Mouse (Mus musculus): Measurements from ENCODE around the gene Rer1. TPM values are rescaled to one million over a fixed set of nuclear protein-coding genes. Genes with fewer than 3 reads are reported as not detected.

Rer1 gene
- polyA plus RNA-seq, 1 experiment from 2014 or later = 130 TPM

DNA sequence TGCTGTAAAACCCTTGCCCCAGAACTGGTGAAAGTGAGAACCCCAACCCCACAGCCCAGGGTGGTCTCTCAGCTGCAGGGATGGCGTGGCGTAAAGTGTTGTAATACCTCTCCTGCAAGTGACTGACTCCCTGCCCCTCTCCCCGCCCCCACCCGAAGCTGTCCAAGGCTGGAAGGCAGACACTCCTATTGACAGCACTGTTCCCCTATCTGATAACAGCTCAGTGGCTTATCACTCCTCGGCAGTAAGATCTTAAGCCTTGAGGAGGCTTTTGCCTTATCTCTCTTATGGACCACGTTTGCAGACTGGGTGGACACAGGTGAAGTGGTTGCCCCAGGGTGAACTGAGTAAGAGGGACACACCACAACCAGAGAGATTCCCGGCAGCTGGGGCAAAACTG is 39.1 kb upstream of the Rer1 start:
- H3K4me1 ChIP-seq = peaks cover 47% of the 10 kb centered on the region
- no peak overlapping the region for H3K4me2 ChIP-seq
- H3K27me3 ChIP-seq (replicated peaks) = no peaks in the 10 kb centered on the region
- WGBS = 59% methylated on average over 7 of the region's 7 CpGs
- no peak overlapping the region for H3K27ac ChIP-seq (replicated peaks)
- no peaks in the 10 kb centered on the region for H3K9me3 ChIP-seq (replicated peaks)
- H3K4me3 ChIP-seq (replicated peaks) = no peak overlapping the region
- no peak overlapping the region for H3K9ac ChIP-seq (replicated peaks)
- H3K36me3 ChIP-seq = no peaks in the 10 kb centered on the region
- no peak for ATAC-seq (ENCODE audit: low FRiP score)

DNA sequence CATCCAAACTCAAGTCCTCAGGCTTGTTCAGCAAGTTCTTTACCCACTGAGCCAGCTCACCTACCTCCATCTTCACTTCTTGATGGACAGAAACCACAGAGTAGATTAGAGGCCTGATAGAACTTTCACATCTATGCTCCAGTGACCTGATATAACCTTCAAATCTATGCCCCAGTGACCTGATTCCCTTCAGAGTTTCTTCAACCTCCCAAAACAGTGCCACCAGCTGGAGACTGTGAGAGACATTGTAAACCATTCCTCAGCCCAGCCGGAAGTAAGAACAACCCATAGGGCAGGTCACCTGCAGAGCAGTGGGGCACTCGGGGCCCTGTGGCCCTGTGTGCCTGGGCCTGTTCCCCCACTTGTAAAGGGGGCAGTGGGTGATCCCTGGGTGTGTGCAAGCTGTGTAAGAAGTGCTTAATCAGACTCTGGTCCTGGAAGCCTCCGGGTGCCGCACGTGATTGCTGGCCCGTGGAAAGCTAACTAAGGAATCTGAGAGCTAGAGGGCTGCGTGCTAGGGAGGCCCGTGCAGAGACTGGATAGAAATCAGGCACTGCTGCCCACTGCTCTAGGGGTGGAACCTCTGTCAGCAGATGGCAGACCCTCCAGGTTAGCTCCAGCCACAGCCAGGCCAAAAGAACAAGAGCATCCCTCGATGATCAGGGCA is 37.8 kb upstream of the Rer1 start:
- Histone ChIP-seq H3K27me3 (replicated peaks) (no peaks in the 10 kb centered on the region), H3K9ac (replicated peaks) (no peak overlapping the region), H3K4me3 (replicated peaks) (no peak overlapping the region), H3K36me3 (no peaks in the 10 kb centered on the region), H3K4me2 (no peak overlapping the region), H3K27ac (replicated peaks) (no peak overlapping the region), H3K9me3 (replicated peaks) (no peaks in the 10 kb centered on the region), H3K4me1 (peaks cover 40% of the 10 kb centered on the region)
- WGBS = 71% methylated on average over 9 of the region's 9 CpGs
- no peak for ATAC-seq (ENCODE audit: low FRiP score)

DNA sequence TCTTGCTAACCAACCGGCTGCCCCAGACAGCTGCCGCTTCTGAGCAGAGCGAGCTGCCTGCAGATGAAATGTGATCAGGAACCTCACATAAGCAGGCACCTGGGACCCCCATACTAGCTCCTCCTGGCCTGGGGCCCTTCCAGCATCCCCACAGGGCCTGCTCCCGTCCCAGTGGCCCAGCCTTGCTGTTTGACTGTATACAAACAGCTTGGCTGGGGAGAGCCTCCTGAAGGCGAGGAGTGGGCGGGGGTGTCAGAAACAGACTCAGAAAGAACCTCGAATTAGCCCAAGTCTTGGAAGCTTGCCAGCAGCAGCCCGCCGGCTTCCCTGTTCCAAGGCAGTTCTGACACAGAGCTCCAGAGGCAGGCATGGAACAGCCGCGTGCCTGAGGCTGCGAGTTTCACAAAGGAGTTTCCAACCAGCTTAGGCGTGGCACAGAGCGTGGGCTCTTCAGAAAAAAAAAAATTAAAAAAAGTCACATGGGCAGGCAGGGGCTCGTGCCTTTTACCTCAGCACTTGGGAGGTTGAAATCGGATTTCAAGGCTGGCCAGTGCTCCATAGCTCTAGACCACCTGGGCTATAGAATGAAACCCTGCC is 36.4 kb upstream of the Rer1 start:
- 13% methylated on average over 16 of the region's 16 CpGs for WGBS
- H3K4me2 ChIP-seq = peak overlapping the region; percentile 29
- H3K27ac ChIP-seq (replicated peaks) = peak overlapping the region; percentile 66
- peak overlapping the region; percentile 27; the same call in 1 of the 2 replicates for H3K9ac ChIP-seq (replicated peaks)
- H3K9me3 ChIP-seq (replicated peaks) = no peaks in the 10 kb centered on the region
- no peaks in the 10 kb centered on the region for H3K36me3 ChIP-seq
- no peaks in the 10 kb centered on the region for H3K27me3 ChIP-seq (replicated peaks)
- ATAC-seq (ENCODE audit: low FRiP score) = peak; percentile 51
- H3K4me1 ChIP-seq = peaks cover 43% of the 10 kb centered on the region
- no peak overlapping the region for H3K4me3 ChIP-seq (replicated peaks)

DNA sequence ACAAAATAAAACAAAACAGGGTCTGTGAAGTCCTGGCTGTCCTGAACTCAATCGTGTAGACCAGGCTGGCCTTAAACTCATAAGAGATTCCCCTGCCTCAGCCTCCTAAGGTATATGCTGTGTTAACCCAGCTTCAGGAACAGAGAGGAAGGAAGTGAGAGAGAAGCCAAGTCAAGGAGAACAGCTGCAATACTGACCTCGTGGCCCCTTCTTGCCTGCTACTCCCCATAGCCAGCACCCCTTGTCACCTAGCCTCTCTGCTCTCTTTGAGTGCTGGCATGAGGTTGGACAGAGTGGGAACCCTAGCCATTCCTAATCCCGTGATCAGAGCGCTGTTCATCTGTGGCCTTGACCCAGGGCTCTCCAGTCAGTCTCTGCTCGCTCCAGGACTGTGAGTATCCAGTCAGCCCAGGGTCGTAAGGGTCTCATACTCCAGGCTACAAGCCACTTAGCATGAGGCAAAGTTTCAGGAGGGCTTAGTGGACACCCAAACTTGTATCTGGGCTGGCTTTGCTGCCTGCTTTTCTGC is 35.8 kb upstream of the Rer1 start:
- Histone ChIP-seq H3K27me3 (replicated peaks) (no peaks in the 10 kb centered on the region; the same call in 1 of the 2 replicates), H3K4me3 (replicated peaks) (no peak overlapping the region), H3K4me2 (no peak overlapping the region; the same call in 1 of the 2 replicates), H3K9me3 (replicated peaks) (no peaks in the 10 kb centered on the region), H3K36me3 (no peaks in the 10 kb centered on the region), H3K4me1 (peaks cover 39% of the 10 kb centered on the region), H3K27ac (replicated peaks) (peak overlapping the region; percentile 66), H3K9ac (replicated peaks) (no peak overlapping the region)
- no peak for ATAC-seq (ENCODE audit: low FRiP score)
- 87% methylated on average over 6 of the region's 6 CpGs for WGBS

DNA sequence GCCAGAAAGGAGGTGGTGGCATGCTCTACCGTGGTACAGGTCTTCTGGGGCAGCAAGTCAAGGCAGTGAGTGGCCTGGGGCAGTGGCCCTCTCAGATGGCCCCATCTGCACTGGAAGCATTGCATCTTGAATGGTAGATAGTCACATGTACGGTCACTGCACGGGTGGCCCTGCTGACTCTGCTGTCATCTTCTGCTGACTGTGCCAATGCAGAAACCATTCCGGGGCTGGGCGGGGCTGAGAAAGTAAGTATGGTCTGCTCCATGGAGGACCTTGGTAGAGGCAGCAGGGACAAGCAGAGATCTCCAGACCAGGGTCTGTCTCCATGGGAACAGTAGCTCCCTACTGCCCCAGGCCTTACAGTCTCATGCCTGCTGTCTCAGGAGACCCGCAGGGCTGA is 35.0 kb upstream of the Rer1 start:
- no peak for ATAC-seq (ENCODE audit: low FRiP score)
- H3K27ac ChIP-seq (replicated peaks) = no peak overlapping the region
- no peak overlapping the region for H3K4me3 ChIP-seq (replicated peaks)
- peaks cover 35% of the 10 kb centered on the region for H3K4me1 ChIP-seq
- H3K9ac ChIP-seq (replicated peaks) = no peak overlapping the region
- no peak overlapping the region for H3K4me2 ChIP-seq
- no peaks in the 10 kb centered on the region for H3K36me3 ChIP-seq
- no peaks in the 10 kb centered on the region; the same call in 1 of the 2 replicates for H3K27me3 ChIP-seq (replicated peaks)
- 76% methylated on average over 6 of the region's 6 CpGs for WGBS
- H3K9me3 ChIP-seq (replicated peaks) = no peaks in the 10 kb centered on the region

DNA sequence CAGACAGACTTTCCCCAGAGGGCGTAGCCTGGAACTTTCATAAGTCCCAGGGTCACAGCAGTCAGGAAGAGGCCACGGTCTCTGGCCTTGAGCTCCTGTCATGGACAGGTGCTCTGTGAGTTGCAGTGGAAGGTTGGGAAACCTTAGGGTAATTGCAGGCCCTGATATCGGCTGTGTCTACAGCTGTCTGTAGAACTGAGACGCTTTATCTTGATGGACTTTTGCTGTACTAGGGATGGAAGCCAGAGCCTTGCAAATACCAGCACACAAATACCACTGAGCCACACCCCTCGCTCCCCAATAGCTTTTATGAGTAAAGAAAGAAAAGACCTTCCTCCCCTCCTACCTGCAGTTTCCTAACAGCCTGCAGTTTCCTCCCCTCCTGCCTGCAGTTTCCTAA is 34.4 kb upstream of the Rer1 start:
- Histone ChIP-seq H3K36me3 (no peaks in the 10 kb centered on the region), H3K4me1 (peaks cover 35% of the 10 kb centered on the region), H3K9me3 (replicated peaks) (no peaks in the 10 kb centered on the region), H3K27ac (replicated peaks) (no peak overlapping the region), H3K4me3 (replicated peaks) (no peak overlapping the region), H3K27me3 (replicated peaks) (no peaks in the 10 kb centered on the region; the same call in 1 of the 2 replicates), H3K9ac (replicated peaks) (no peak overlapping the region), H3K4me2 (no peak overlapping the region)
- 71% methylated on average over 5 of the region's 5 CpGs for WGBS
- no peak for ATAC-seq (ENCODE audit: low FRiP score)

DNA sequence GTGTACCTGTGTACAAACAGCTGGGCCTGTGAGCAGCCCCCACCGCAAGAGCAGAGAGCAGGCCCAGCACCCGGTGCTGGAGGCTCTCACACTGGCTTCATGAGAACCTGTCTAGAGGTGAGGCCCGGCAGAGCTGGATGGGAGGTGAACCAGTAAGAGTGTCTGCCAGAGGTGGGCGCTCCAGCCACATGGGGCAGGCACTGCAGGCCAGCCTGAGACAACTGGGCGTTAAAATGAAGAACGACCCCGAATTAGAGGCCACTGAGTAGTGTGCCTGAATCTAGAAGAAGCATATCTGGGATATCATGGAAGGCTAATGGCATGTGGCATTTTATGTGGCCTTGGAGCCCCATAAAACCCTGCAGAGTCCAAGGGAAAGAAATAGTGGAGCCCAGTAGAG is 33.9 kb upstream of the Rer1 start:
- H3K36me3 ChIP-seq = no peaks in the 10 kb centered on the region
- no peak for ATAC-seq (ENCODE audit: low FRiP score)
- no peaks in the 10 kb centered on the region for H3K9me3 ChIP-seq (replicated peaks)
- no peak overlapping the region for H3K9ac ChIP-seq (replicated peaks)
- H3K27ac ChIP-seq (replicated peaks) = no peak overlapping the region
- no peaks in the 10 kb centered on the region; the same call in 1 of the 2 replicates for H3K27me3 ChIP-seq (replicated peaks)
- 76% methylated on average over 7 of the region's 7 CpGs for WGBS
- H3K4me2 ChIP-seq = no peak overlapping the region
- H3K4me1 ChIP-seq = peaks cover 35% of the 10 kb centered on the region
- no peak overlapping the region for H3K4me3 ChIP-seq (replicated peaks)

DNA sequence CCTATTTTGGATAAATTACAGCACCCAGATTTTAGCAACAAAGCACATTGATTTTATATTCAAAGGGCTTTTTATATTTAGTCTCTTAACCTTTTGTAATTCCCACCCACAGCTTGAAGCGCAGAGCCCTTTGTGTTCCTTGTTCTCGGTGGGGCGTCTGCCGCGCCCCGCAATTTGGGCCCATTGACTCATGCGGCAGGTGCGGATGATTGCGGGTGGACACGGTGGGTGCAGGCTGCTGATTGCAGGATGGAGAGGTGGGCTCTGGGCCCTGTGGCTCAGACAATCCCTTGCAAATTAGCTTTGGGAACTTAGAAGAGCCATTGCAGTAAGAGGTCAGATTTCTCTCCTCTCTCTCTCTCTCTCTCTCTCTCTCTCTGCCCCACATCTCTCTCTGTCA is 32.1 kb upstream of the Rer1 start:
- H3K4me1 ChIP-seq = peaks cover 32% of the 10 kb centered on the region
- no peak overlapping the region for H3K27ac ChIP-seq (replicated peaks)
- no peaks in the 10 kb centered on the region; the same call in 1 of the 2 replicates for H3K27me3 ChIP-seq (replicated peaks)
- WGBS = 27% methylated on average over 10 of the region's 10 CpGs
- no peak overlapping the region for H3K4me3 ChIP-seq (replicated peaks)
- H3K9me3 ChIP-seq (replicated peaks) = no peaks in the 10 kb centered on the region
- no peaks in the 10 kb centered on the region for H3K36me3 ChIP-seq
- no peak overlapping the region for H3K4me2 ChIP-seq
- no peak for ATAC-seq (ENCODE audit: low FRiP score)
- no peak overlapping the region for H3K9ac ChIP-seq (replicated peaks)

DNA sequence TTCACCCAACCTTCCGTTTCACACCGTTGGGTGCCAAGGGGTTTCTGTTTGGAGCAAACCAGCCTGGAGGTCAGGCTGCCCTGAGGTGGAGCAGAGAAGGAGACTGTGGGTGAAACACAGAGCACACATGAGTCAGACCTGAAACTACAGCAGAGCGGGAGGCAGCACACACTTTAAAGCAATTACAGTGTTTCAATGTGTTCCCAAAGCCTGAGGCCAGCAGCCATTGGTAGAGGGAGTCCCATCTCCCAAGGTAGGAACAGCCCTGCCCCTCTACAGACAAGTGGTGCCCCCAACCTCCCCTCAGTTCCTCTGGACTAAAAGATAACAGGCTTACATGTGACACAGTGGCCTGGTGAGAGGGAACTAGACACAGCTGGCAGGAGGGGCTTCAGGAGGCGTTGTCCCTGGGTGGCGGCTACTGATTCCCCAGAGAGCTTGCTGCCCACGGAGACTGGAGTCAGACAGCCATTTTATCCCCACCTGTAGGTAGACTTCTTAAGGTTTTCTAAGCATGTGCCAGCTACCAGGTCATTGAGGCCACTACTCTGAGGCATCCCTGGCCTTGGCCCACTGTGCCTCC is 31.3 kb upstream of the Rer1 start:
- no peaks in the 10 kb centered on the region for H3K36me3 ChIP-seq
- H3K9ac ChIP-seq (replicated peaks) = no peak overlapping the region
- 75% methylated on average over 6 of the region's 6 CpGs for WGBS
- peaks cover 25% of the 10 kb centered on the region for H3K4me1 ChIP-seq
- no peak for ATAC-seq (ENCODE audit: low FRiP score)
- no peak overlapping the region for H3K4me2 ChIP-seq
- H3K4me3 ChIP-seq (replicated peaks) = no peak overlapping the region
- H3K27ac ChIP-seq (replicated peaks) = no peak overlapping the region
- H3K27me3 ChIP-seq (replicated peaks) = no peaks in the 10 kb centered on the region; the same call in 1 of the 2 replicates
- H3K9me3 ChIP-seq (replicated peaks) = no peaks in the 10 kb centered on the region

DNA sequence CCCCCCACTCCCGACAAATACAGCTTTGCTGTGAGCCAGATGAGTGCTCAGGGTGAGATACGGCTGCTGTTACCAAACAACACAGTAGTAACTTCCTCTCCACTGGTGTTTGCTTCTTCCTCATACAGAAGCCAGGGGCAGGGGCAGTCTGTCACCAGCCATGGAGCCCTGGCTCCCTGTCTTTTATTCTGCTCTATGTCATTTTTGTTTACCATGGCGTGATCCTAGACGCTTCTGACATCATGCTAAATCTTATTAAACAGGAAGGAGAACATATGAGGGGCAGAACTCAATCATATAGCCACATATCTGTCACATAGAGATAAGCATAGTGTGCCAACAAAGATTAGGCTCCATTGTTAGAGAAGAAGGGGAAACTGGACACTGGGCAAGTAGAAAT is 30.4 kb upstream of the Rer1 start:
- no peak for ATAC-seq (ENCODE audit: low FRiP score)
- Histone ChIP-seq H3K4me1 (peaks cover 18% of the 10 kb centered on the region), H3K36me3 (no peaks in the 10 kb centered on the region), H3K27ac (replicated peaks) (no peak overlapping the region), H3K9me3 (replicated peaks) (no peaks in the 10 kb centered on the region), H3K4me3 (replicated peaks) (no peak overlapping the region), H3K4me2 (no peak overlapping the region), H3K9ac (replicated peaks) (no peak overlapping the region), H3K27me3 (replicated peaks) (no peaks in the 10 kb centered on the region; the same call in 1 of the 2 replicates)
- WGBS = 72% methylated on average over 4 of the region's 4 CpGs

DNA sequence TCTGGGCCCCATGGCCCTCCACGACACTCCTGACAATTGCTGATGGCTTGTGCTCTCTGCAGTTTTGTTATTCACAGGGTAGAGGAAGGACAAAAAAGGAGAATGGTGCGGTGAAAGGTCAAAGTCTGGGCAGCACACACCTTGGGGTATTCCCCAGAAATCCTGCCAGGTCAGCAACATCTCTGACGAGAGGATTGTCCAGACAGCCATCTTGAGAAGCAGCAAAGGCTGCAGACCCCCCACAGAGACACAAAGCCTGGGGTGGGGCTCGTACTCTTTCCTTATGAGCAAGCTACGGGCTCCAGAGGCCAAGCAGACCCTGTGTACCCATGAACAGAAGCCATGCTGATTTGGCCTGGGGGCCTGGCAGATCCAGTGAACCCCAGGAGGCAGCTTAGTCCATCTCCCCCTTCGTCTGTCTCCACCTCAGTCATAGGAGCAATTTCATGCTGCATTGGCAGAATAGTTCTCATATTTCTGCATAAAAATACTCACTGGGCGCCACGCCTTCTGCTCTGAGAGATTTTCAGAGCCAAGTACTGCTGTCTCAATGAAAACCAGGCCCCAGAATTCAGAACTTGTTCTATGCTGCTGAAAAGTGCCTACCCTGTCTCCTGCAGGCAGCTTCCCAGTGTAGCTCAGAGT is 27.7 kb upstream of the Rer1 start:
- 69% methylated on average over 8 of the region's 8 CpGs for WGBS
- no peak for ATAC-seq (ENCODE audit: low FRiP score)
- H3K9ac ChIP-seq (replicated peaks) = no peak overlapping the region; the same call in 1 of the 2 replicates
- no peak overlapping the region for H3K4me2 ChIP-seq
- no peaks in the 10 kb centered on the region for H3K36me3 ChIP-seq
- H3K27ac ChIP-seq (replicated peaks) = no peak overlapping the region
- H3K4me3 ChIP-seq (replicated peaks) = no peak overlapping the region
- peaks cover 11% of the 10 kb centered on the region for H3K4me1 ChIP-seq
- H3K27me3 ChIP-seq (replicated peaks) = no peaks in the 10 kb centered on the region; the same call in 1 of the 2 replicates
- no peaks in the 10 kb centered on the region for H3K9me3 ChIP-seq (replicated peaks)

All from neural tube, embryonic 15.5 days (tissue).